Mouse (Mus musculus): Measurements from ENCODE around the gene Acot6. TPM values are rescaled to one million over a fixed set of nuclear protein-coding genes. Genes with fewer than 3 reads are reported as not detected.
A peak's percentile ranks its signal among the peaks of the same experiment; 100 is the strongest.

The Acot6 gene
- polyA plus RNA-seq, 1 experiment = 1.5 TPM

DNA sequence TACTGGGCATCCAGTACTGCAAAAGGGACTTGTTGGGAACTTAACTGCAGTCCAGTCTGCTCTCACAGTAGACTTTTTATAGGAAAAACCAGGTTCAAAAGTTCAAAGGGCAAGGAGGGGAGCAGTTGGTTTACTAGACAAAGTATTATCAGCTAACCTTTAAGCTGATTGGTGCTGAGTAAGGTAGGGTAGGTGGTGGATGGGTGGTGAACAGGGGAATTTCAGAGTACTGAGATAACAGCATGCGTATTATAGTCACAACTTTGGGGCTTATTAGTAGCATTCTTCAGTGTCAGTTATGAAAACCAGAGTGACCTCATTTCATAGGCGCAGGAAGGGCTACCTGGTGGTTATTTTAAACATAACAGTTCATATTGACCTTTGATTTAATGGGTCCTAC lies 849 bp upstream of the Acot6 start:
- H3K27ac ChIP-seq (ENCODE audit: control insufficient read depth, insufficient read depth, low read length) = no peak overlapping the region
- no peaks in the 10 kb centered on the region for H3K27me3 ChIP-seq (ENCODE audit: control insufficient read depth, insufficient read depth, low read length)
- H3K4me1 ChIP-seq (replicated peaks; ENCODE audit: control insufficient read depth, insufficient read depth, low read length) = no peaks in the 10 kb centered on the region
- WGBS = 100% methylated on average over 2 of the region's 2 CpGs
- H3K36me3 ChIP-seq (ENCODE audit: control insufficient read depth, insufficient read depth, low read length) = no peaks in the 10 kb centered on the region
- no peak for DNase-seq
- no peak overlapping the region for H3K4me3 ChIP-seq (ENCODE audit: control insufficient read depth, insufficient read depth, low read length)
- TF ChIP-seq POLR2A (IDR thresholded peaks at IDR 0.05; ENCODE audit: control insufficient read depth, extremely low read depth, insufficient read depth, low read length, poor library complexity) = no peak
- TF ChIP-seq CTCF (IDR thresholded peaks at IDR 0.05; ENCODE audit: borderline replicate concordance, control insufficient read depth, extremely low read depth, insufficient read depth, low read length, poor library complexity) = no peak

DNA sequence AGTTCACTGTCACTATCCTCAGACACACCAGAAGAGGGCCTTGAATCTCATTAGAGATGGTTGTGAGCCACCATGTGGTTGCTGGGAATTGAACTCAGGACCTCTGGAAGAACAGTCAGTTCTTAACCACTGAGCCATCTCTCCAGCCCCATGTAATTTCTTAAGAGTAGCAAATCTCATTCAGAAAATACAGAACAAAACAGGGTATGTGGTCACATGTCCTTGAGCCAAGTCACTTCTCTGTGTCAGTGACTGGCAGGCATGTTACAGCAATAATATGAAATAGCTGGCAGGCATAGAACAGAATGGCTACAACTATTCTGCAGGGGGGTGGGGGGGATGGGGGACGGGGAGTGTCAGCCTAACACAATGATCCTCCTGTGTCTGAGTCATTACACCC lies 383 bp upstream of the Acot6 start:
- no peaks in the 10 kb centered on the region for H3K36me3 ChIP-seq (ENCODE audit: control insufficient read depth, insufficient read depth, low read length)
- TF ChIP-seq POLR2A (IDR thresholded peaks at IDR 0.05; ENCODE audit: control insufficient read depth, extremely low read depth, insufficient read depth, low read length, poor library complexity) (no peak), CTCF (IDR thresholded peaks at IDR 0.05; ENCODE audit: borderline replicate concordance, control insufficient read depth, extremely low read depth, insufficient read depth, low read length, poor library complexity) (no peak)
- no peaks in the 10 kb centered on the region for H3K4me1 ChIP-seq (replicated peaks; ENCODE audit: control insufficient read depth, insufficient read depth, low read length)
- no peaks in the 10 kb centered on the region for H3K27me3 ChIP-seq (ENCODE audit: control insufficient read depth, insufficient read depth, low read length)
- 88% methylated on average over 1 of the region's 1 CpGs for WGBS
- no peak for DNase-seq
- H3K4me3 ChIP-seq (ENCODE audit: control insufficient read depth, insufficient read depth, low read length) = no peak overlapping the region
- H3K27ac ChIP-seq (ENCODE audit: control insufficient read depth, insufficient read depth, low read length) = no peak overlapping the region

DNA sequence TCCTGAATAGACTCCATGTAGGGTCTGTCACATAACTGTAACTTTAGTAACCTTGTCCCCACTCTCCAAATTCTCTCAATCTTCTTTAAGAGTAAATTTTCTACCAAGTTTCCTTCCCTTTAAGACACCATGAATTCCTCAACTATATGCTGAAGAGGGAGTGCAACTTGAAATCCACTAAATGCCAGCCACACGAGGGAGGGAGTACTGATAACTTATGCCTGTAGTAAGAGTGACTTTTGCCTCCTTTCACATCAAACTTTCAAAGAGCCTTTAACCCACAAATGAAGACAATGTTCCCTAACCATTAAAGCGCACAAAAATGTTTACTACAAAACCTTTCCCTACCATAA lies 1.0 kb downstream of the Acot6 start:
- no peak overlapping the region for H3K27ac ChIP-seq (ENCODE audit: control insufficient read depth, insufficient read depth, low read length)
- WGBS = 66% methylated on average over 2 of the region's 2 CpGs
- H3K36me3 ChIP-seq (ENCODE audit: control insufficient read depth, insufficient read depth, low read length) = no peaks in the 10 kb centered on the region
- peak overlapping the region; percentile 52; the same call in 1 of the 2 replicates for H3K4me3 ChIP-seq (ENCODE audit: control insufficient read depth, insufficient read depth, low read length)
- H3K4me1 ChIP-seq (replicated peaks; ENCODE audit: control insufficient read depth, insufficient read depth, low read length) = no peaks in the 10 kb centered on the region
- TF ChIP-seq POLR2A (IDR thresholded peaks at IDR 0.05; ENCODE audit: control insufficient read depth, extremely low read depth, insufficient read depth, low read length, poor library complexity) = no peak
- no peak for TF ChIP-seq CTCF (IDR thresholded peaks at IDR 0.05; ENCODE audit: borderline replicate concordance, control insufficient read depth, extremely low read depth, insufficient read depth, low read length, poor library complexity)
- DNase-seq = no peak
- H3K27me3 ChIP-seq (ENCODE audit: control insufficient read depth, insufficient read depth, low read length) = no peaks in the 10 kb centered on the region

DNA sequence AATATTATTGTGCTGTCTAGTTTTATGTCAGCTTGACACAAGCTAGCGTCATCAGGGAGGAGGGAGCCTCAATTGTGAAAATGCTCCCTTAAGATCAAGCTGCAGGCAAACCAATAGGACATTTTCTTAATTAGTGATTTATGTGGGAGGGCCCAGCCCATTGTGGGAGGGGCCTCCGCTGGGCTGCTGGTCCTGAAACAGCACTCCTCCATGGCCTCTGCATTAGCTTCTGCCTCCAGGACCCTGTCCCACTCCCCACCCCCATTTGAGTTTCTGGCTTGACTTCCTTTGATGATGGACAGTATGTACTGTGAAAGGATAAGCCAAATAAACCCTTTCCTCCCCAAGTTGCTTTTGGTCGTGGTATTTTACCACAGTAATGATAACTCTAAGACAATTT lies 6.6 kb downstream of the Acot6 start:
- no peak for DNase-seq
- no peaks in the 10 kb centered on the region for H3K4me1 ChIP-seq (replicated peaks; ENCODE audit: control insufficient read depth, insufficient read depth, low read length)
- no peak overlapping the region for H3K27ac ChIP-seq (ENCODE audit: control insufficient read depth, insufficient read depth, low read length)
- TF ChIP-seq CTCF (IDR thresholded peaks at IDR 0.05; ENCODE audit: borderline replicate concordance, control insufficient read depth, extremely low read depth, insufficient read depth, low read length, poor library complexity) (no peak), POLR2A (IDR thresholded peaks at IDR 0.05; ENCODE audit: control insufficient read depth, extremely low read depth, insufficient read depth, low read length, poor library complexity) (no peak)
- H3K27me3 ChIP-seq (ENCODE audit: control insufficient read depth, insufficient read depth, low read length) = no peaks in the 10 kb centered on the region
- WGBS = 96% methylated on average over 3 of the region's 3 CpGs
- H3K4me3 ChIP-seq (ENCODE audit: control insufficient read depth, insufficient read depth, low read length) = no peak overlapping the region
- H3K36me3 ChIP-seq (ENCODE audit: control insufficient read depth, insufficient read depth, low read length) = no peaks in the 10 kb centered on the region

DNA sequence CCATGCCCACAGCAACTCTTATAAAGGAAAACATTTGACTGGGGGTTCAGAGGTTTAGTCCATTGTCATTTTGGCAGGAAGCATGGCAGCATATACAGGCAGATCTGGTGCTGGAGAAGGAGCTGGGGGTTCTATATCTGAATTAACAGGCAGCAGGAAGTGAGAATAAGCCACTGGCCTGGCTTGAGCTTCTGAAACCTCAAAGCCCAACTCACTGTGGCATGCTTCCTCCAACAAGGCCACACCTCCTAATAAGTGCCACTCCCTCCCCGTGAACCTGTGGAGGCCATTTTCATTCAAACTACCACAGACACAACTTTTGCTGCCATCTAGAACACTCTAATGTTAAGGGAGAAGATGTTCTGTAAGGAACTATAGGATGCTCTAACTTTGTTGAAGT lies 7.2 kb downstream of the Acot6 start:
- H3K27ac ChIP-seq (ENCODE audit: control insufficient read depth, insufficient read depth, low read length) = no peak overlapping the region
- WGBS = 46% methylated on average over 1 of the region's 1 CpGs
- H3K4me1 ChIP-seq (replicated peaks; ENCODE audit: control insufficient read depth, insufficient read depth, low read length) = no peaks in the 10 kb centered on the region
- no peaks in the 10 kb centered on the region for H3K36me3 ChIP-seq (ENCODE audit: control insufficient read depth, insufficient read depth, low read length)
- DNase-seq = no peak
- no peak for TF ChIP-seq CTCF (IDR thresholded peaks at IDR 0.05; ENCODE audit: borderline replicate concordance, control insufficient read depth, extremely low read depth, insufficient read depth, low read length, poor library complexity)
- no peak for TF ChIP-seq POLR2A (IDR thresholded peaks at IDR 0.05; ENCODE audit: control insufficient read depth, extremely low read depth, insufficient read depth, low read length, poor library complexity)
- H3K4me3 ChIP-seq (ENCODE audit: control insufficient read depth, insufficient read depth, low read length) = no peak overlapping the region
- no peaks in the 10 kb centered on the region for H3K27me3 ChIP-seq (ENCODE audit: control insufficient read depth, insufficient read depth, low read length)

DNA sequence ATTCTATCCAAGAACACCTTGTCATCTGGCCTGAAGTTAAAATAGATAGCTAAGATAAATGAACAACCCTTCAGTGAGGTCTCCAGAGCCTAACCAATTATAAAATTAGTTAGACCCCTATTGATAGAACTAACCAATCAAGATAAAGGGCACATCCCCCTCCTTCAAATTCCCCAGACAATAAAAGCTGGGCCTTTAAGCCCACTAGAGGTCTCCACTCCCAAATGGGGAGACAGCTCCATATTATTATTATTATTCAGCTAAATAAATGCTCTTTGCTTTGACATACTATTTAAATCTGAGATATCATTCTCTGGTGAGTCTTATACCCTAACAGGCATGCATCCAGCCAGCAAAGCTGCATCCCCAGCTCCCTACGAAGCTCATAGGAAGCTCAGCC lies 9.5 kb downstream of the Acot6 start:
- H3K4me3 ChIP-seq (ENCODE audit: control insufficient read depth, insufficient read depth, low read length) = no peak overlapping the region

DNA sequence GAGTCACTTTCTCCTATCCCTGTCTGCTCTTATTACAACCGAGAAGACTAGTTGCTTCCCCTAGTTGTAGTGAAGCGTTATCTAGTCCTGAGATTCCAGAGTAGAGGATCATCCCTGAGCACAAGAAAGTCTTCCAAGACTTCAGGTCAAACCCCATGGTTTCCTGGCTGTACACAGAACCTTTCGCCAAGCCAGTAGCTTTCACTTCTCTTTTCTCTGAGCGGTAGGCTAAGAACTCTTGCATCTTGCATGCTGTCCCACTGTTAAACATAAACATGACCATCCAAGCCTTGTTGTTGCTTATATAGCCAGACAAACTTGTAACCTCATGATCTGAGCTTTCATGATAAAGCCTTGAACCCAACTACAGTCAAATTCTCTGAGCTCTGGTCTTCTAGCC lies 10.4 kb downstream of the Acot6 start:
- Histone ChIP-seq H3K4me1 (replicated peaks; ENCODE audit: control insufficient read depth, insufficient read depth, low read length) (peaks cover 6% of the 10 kb centered on the region), H3K4me3 (ENCODE audit: control insufficient read depth, insufficient read depth, low read length) (no peak overlapping the region), H3K27me3 (ENCODE audit: control insufficient read depth, insufficient read depth, low read length) (no peaks in the 10 kb centered on the region), H3K36me3 (ENCODE audit: control insufficient read depth, insufficient read depth, low read length) (no peaks in the 10 kb centered on the region), H3K27ac (ENCODE audit: control insufficient read depth, insufficient read depth, low read length) (no peak overlapping the region)
- no peak for TF ChIP-seq POLR2A (IDR thresholded peaks at IDR 0.05; ENCODE audit: control insufficient read depth, extremely low read depth, insufficient read depth, low read length, poor library complexity)
- no peak for DNase-seq
- 89% methylated on average over 4 of the region's 4 CpGs for WGBS

More for the DNA sequence above, 9.5 kb downstream of the Acot6 start:
- Histone ChIP-seq H3K27me3 (ENCODE audit: control insufficient read depth, insufficient read depth, low read length) (no peaks in the 10 kb centered on the region), H3K27ac (ENCODE audit: control insufficient read depth, insufficient read depth, low read length) (no peak overlapping the region), H3K36me3 (ENCODE audit: control insufficient read depth, insufficient read depth, low read length) (no peaks in the 10 kb centered on the region), H3K4me1 (replicated peaks; ENCODE audit: control insufficient read depth, insufficient read depth, low read length) (peaks cover 6% of the 10 kb centered on the region)
- DNase-seq = no peak
- no peak for TF ChIP-seq CTCF (IDR thresholded peaks at IDR 0.05; ENCODE audit: borderline replicate concordance, control insufficient read depth, extremely low read depth, insufficient read depth, low read length, poor library complexity)
- TF ChIP-seq POLR2A (IDR thresholded peaks at IDR 0.05; ENCODE audit: control insufficient read depth, extremely low read depth, insufficient read depth, low read length, poor library complexity) = no peak
- WGBS = 93% methylated on average over 1 of the region's 1 CpGs
